Mouse (Mus musculus): ENCODE measurements at regions not wholly inside any gene's neighbourhood (a gene's known extent, or its start where the extent isn't known, plus 50 kb on each side); places are given as distances from the start of the nearest gene placed in this dataset.

DNA sequence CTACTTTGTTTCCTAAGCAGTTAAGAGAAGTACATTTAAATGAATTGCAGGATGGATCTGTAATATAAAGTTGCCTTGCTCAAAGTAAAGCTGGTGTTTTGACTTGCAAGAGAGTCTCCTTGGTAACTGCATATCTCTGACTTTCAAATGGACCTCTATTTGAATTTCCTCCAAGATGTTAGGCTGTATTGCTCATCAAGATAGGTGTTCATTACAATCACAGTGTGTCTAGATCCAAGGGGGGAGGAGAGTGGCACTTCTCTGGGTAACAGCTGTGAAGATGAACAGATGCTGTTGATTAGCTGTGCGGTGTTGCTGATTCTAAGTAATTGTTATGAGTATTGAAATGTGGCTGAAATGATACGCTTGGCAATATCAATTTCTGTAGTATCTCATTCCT lies 787.2 kb downstream of the Pom121l12 start:
- DNase-seq (ENCODE audit: low spot score in 2 of 2): peak in 1 of 2 experiments; percentile 4

GRCm38 (mm10) chr11:15435806-15436205 lies 821.7 kb upstream of the Vstm2a start:
- DNase-seq (ENCODE audit: low spot score in 2 of 2): no peak
